Mouse (Mus musculus) thymus, adult 18-20 months (tissue): Measurements from ENCODE around the gene Ocrl.

ENCODE experiments used
- DNase-seq, 2 experiments: peaks; one replicate each; pipeline ENCODE4 v3.0.0; 2022; ENCODE audit warnings: mixed read lengths in 2 of 2

Gene Ocrl

DNA sequence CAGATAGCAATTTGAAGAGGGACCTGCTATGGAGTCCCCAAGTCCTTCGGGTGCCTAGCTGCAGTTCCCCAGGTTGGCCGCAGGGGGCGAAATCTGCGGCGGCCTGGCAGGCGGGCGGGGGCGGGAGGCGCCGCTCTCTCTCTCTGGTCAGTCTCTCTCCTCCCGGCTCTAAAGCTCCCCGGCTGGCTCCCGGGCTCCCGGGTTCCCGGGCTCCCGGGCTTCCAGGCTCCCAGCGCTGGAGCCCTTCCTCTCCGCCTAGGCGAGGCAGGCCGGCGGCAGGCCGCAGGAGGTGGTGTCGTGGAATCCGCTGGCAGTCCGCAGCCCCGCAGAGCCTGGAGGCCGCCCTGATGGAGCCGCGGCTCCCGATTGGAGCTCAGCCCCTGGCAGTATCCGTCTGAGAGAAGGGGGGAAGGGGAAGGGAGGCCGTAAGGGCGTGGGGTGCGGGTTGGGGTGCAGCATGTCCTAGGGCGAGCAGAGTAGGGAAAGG, at the start of gene Ocrl:
TSS of gene Ocrl (plus strand) at position 82 of the 487 bp plus-strand sequence.
- peak; percentile 21 to 23 for DNase-seq

DNA sequence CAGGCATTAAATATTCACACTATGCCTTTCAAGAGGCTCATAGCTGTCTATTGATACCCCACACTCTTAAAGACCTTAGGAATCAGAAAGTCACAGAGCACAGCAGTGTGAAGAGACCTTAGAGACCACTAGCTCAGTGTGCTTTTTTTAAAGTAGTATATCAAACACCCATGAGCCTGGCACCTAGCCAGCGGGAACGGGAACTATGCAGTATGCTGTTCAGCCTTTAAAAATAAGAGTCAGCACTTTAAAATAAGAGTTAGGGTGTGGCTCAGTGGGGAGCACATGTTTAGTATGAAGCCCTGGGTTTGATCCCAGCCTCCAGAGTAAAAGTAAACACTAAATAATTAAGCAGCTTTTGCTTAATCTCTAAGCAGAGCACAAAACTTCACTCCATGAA, 32.1 kb upstream of the Ocrl start:
- DNase-seq = no peak

DNA sequence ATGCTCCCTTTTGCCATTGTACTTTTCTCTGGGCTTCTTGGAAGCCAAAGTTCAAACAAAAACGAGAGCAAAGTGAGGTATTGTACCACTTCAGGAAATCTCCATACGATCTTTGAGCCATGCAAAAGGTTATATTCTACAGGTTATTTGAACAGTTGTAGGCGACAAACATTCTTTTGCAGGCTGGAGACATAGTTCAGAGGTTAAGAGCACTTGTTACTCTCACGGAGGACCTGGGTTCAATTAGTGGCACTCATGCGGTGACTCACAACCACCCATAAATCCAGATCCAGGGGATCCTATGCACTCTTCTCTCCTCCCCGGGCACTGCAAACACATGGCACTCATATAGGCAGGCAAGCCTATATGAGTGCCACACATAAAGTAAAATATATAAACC, 29.4 kb upstream of the Ocrl start:
- DNase-seq = no peak

DNA sequence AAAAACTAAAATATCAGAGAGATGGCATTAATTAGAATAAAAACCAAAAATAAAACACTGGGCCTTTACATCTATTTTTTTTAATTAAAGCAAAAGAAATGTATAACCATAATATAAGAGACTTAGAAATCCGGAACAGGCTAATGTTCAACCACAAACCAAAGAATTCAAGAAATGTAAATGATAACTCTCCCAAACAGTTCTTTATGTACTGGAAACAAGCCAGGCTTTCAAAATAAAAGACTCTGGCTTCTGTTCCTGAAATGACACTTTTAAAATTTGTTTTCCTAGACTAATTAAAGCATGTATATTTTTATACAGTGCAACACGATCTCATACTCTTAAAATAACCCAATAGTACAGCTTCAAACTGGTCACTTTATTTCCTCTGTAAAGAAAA, 24.8 kb upstream of the Ocrl start:
- DNase-seq = no peak

DNA sequence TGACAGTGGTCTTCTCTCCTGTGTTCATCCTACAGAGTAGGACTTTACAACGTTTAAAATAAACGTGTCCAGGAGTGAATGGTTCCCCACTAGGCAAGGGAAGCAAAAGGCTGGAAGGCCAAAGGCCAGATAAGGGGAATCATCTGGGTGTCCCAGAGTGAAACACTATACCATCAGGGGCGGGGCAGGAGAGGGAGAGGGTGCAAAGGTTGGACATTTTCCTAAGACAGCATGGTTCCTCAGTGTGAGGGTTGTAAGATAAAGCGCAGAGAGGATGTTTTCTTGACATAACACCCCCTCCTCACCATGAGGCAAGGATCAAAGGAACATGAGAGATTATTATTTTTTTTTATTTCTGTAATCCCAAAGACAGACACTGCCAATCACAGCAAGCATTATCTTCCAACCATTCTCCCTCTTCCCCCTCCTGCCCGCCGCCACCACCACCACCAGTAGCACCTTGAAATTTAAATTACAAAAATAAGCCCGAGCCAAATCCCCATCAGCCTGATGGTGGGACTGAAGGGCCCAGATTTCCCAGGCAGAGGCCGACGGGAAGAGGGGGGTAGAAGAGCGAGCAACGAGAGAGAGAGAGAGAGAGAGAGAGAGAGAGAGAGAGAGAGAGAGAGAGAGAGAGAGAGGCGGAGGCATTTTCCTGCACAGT, 20.8 kb upstream of the Ocrl start:
- DNase-seq = no peak

DNA sequence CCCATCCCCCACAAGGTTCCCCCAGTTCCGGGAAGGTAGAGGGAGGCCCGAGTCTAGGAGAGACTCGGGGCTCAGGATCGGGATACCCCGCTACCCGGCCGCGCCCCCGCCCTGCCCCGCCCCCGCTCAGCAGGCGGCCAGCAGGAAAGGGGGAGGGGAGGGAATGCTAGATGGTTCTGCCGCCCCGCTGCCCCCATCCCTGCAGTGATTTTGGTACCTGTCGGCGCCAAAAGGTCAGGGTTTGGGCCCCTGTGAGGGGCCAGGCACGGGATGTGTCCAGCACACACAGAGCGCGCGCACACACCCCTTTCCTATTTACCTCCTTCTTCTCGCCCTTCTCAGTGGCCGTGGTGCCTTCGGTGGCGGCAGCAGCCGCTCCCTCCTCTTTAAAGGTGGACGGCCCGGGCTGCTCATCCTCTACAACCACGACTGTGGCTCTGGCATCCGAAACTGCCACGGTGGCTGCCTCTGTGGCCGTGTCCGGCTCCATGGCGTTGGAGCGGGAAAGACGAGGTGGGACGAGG, 20.2 kb upstream of the Ocrl start:
- no peak for DNase-seq

DNA sequence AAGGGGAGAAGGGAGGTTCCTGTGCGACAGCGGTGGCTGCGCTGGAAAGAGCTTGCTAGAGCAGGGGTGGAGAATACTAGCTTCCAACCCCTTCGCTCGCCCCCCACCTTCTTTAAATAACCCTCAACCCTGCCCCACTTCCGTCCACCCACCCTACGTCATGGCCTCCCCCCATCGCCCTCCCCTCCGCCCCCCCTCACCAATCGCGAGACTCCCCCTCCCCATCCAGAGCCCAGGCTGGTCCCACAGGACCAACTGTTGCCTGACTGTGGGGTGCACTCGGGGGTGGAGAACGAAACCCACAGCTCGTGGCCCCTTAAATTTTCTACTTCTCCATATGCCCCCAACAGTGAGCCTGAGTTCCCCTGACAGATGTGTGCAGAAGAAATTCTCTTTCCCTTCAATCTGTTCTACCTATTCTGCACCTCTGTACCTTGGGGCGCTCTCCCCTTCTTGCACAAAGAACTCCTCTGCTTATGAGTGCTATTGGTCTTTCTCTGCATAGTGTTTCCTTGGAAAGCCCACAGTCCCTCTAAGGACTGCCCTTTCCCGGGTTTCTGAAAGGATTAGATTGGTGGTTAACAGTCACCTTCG, 19.7 kb upstream of the Ocrl start, which contains the start of gene Smarca1:
TSS of gene Smarca1 (minus strand) at position 544 of the 594 bp plus-strand sequence.
- DNase-seq = no peak

DNA sequence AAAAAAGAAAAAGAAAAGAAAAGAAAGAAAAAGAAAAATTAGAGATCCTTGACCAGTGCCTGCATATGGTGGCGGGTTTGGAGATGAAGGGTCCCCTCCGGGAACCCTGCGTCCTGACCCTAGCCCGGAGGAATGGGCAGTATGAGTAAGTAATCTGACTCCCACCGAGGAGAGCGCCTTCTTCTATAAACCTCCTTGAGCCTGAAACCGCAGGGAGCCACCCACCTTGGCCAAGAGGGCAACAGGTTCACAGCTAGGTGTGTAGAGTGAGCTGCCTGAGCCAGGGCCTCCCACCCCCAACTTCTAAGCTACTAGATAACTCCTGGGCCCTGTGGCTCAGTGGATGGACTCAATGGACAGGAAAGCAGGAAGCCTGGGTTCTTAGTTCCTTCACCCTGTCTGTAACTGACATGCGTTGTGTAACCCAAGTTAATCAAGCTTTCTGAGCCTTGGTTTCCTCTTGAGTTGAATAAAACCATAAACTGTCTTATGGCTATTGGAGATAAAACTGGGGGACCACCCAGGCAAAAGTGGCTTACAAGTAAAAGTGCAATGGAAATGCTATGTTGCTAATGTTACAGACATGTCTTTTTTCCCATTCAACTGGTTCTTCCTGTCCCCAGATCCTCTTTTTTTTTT, 836 bp downstream of the Ocrl start:
- DNase-seq = no peak

DNA sequence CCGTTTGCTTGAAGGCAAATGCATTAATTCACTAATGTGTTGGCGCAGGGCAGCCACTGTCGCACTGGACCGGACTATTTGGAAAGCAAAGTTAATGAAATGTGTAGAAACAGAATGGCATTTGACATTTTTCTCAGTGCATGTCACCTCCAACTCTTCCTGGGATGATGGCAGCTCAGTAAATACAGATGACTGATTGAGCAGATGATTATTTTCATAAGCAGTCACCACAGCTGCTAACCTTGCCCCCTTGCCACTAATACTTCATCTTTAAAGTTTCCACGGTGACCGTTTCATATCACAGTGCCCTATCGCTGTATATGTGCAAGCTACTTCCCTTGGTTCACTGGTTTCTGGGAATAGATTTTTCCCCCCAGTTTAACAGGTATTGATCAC, 1.4 kb downstream of the Ocrl start:
- DNase-seq = no peak

DNA sequence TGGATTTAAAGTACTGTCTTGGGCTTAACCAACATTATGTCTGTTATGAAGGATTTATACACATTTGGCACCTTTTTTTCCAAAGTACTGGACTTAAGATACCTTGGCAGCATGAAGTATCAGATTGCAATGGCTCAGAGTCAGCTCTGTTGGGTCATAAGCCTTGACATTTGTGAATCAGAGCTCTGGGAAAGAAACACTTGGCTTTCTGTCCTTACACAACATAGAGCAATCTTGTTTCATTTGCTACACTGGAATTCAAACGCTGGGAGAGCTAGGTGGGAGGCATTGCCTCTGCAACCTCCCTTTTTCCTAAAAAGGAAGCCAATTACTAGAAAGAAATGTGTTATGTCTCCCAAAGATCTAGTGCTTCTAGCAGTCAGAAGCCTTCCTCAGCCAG, 4.6 kb downstream of the Ocrl start:
- DNase-seq = no peak

DNA sequence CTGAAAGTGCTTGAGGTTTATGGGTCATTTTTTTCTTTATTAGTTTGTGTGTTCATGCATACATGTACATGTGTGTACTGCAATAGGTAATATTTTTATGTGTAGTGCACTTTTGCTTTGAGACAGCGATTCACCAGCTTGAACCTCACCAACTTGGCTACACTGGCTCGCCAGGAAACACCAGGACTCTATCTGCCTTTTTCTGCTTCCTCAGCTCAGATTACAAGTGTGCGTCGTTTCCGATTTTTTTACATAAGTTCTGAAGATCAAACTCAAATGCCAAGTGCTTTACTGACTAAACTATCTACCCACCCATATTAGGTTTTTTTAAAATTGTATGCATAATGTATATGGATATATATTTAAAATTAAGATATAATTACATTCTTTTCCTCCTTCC, 8.4 kb downstream of the Ocrl start:
- no peak for DNase-seq

DNA sequence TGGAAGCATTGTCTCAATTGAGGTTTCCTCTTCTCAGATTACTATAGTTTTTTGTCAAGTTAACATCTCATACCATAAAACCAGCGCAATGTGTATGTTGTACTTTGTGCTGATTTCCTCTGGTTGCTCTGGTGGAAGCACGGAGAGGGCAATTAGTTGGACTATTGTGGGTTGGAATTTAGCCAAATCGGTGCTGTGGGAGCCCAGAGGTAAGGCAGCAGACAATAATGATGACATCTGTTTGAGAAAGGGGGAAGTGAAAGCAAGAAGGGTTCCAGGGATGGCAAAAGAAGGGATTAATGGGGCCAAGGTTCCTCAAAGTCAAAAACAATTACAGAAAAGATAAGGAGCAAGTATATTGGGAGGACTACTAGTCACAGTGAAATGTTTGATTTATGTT, 15.8 kb downstream of the Ocrl start:
- DNase-seq = no peak

DNA sequence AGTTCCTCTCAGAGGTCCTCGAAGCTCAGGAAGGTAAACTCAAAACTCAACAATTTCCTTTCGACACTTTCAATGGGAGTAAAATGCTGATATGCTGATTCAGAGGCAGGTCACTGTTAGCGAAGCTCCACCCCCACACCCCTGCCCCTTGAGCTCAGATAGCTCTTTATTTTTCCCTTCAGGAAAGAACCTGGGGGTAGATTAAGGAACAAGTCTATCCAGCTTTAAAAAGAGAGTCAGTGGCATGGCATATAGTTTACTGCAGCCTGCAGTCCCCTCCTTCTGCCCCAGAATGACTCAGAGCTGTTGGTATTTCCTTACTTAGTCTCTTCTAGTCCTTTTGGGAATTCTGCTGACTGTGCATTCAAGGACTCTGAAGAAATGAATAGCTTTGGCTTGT, 18.3 kb downstream of the Ocrl start:
- no peak for DNase-seq

DNA sequence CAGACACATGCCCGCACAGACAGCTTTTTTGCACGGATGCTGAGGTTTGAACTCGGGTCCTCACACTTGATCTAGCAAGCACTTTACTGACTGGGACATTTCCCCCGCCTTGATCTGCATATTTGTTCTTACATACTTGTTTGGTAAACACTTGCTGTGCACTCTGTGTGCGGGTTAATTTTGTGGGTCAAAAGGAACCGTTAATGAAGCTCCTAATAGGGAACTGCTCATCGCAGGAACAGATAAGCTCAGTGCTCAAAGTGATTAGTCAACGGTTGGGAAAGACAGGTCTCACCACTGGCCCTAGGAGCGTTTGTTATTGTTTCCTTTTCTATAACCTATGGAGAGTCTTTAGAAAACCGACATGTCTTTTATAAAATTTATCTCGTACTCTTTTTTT, 22.2 kb downstream of the Ocrl start:
- no peak for DNase-seq

DNA sequence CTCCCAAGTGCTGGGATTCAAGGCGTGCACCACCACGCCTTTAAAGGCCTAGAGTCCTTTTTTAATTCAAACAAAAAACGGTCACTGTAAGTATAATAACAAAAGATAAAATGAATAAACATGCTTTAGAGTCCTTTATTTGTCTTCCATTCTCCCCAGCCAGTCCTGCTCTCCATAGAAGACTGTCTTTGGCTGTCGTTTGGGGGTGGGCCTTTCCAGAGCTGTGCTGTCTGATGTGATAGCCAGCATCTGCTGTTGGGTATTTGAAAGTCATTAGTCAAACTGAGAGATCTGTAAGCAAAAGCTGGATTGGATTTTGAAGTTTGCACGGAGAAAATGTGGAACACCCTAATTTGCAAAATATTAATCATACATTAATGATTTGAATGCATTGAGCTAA, 24.7 kb downstream of the Ocrl start:
- no peak for DNase-seq

DNA sequence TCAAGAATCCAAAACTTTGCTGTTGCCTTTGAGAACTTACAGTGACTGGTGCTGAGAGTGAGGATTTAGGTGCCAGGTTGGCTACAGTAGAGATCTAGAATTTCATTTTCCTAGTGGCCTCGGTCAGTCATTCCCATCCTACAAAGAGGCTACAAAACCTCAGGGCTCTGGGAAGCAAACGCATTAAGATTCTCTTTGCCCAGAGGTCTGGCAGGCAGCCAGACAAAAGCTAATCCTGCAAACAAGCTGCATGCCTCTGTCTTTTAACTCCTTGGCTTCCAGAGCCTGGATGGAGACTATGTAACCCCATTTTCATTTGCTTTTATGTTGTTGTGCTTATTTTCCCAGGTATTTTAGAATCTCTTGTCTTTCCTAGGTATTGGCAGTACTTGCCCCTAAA, 25.6 kb downstream of the Ocrl start:
- no peak for DNase-seq

DNA sequence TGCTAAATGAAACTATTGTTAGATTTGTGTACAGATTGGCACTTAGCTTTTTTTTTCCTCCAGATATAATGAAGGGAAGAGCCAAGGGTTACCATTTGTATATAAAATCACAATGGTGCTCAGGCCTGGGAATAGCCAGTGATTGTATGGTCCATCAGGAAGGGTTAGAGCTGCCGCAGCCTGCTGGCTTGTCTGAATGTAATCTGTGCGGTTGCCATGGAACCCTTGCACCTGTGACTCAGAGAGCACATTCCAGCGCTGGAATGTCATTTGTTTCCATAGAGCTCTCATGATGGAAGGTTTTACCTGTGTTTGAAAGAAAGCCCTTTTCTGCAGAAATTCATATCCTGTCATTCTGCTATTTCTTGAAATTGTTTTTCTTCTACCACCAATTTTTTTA, 37.5 kb downstream of the Ocrl start:
- DNase-seq = no peak

DNA sequence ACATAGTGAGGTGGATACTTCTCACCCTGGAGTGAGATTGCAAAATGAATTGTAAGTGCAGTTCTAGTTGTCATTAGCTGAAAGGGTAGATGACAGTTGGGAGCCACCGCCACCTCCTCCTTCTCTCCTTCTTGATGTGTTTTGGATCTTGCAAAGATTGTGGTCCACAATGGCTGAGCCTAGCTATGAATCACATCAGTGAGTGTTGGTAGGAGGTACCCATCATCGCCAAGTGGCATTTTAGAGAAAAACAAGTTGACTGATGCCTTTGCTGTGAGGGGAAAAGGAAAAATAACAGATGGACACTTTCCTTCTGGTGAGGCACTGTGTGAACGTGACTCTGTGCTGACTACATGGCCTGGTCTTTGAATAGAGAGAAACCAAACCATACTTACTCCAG, 50.4 kb downstream of the Ocrl start:
- no peak for DNase-seq

DNA sequence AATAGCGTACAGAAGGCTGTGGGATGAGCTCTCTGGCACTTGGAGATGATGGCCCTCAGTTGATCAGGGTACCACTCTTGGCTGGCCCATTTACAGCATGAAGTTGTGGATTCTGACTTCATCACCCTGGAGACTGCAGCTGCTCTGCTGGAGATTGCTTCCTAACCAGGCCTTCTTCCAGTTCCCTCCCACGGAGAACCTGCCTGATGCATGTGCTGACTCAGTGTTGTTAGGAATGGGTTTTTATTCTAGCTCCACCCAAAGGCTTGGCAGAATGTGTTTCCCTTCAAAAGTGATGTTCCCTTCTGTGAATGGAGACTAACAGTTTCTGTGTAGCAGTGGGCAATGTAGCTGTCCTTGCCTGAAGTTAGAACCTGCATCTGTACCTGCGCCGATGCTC, 58.2 kb downstream of the Ocrl start:
- no peak for DNase-seq

DNA sequence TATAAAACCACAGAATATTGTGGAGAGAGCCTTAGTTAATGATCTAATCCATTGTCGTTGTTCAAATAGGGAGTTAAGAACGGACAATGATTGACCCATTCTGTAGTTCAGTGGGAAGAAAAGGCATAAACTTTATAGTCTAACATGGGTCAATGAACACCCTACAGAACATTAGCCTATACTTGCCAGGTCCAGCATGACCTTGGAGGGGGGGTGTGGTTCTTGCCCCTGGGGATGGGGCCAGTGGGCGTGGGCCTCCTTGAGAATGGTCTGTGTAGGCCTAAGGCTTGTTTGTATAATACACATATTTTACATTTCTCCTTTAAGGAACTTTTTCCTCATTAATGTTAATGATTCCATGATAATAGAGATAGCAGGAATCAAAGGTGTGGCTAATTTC, 58.7 kb downstream of the Ocrl start:
- DNase-seq = no peak

DNA sequence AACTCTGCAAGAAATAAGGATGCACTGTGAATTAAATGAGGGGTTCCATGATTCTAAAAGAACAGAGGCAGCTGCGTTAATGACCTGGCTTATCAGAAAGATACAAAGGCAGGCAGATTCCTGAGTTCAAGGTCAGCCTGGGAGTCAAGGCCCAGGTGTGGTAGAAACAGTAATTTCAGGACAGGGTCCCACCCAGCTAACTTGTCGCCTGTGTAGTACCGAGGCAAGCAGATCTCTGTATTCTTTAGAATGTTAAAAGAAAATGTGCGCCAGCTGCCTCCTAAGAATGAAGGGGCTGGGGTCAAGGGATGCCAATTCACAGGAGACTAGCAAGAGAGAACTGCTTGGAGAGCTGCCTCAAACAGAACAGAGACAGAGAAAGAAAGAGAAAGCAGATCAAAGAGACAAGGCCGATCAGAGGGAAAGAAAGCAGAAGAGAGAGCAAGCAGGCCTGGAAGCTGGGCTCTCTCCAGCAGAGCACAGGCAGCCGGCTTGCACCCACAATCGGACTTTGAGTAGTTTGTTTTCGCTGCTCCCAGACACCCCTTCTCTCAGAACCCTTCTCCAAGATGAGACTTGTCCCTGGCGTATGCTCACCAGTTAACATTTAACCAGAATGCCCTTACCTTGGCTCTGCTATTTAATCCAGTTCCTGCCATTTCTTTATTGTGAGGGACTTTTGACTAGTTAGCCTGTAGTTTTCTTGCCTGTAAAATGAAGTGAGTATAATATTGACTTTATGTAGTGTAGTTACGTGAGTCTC, 59.4 kb downstream of the Ocrl start:
- no peak for DNase-seq

DNA sequence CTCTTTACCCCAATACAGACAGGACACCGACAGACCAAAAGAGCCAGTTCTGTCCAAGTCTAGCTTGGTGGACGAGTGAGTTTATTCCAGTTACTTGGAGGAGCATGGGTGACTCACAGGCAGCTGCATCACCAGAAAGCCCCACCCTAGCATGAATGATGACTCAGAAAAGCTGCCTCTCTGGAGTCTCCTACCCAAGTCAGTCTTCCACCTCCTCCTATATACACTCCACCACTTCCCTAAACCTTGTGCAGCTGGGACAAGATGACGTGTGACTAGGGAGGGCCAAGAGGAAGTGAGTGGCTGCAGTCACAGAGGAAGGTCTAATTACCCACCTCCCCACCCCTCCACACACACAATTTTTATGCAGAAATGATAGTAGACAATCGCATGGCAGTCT, 64.4 kb downstream of the Ocrl start:
- DNase-seq = no peak

DNA sequence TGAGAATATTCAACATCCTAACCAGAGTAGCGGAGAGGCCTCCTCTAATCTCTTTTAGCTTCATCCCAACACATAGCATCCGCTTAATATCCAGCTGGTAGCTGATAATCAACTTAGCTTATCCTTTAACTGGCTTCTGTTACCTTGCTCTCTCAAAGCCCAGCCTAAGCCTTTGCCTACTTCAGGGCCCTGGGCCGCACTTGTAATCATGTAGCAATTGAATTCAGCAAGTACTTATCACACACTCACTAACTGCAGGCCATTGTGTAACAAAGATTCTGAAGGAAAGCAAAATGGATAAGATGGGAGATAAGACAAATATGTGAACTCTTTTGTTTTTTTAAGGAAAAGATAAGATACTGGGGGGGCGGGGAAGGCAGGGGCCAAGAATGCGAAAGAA, 64.9 kb downstream of the Ocrl start:
- DNase-seq = no peak
